Mouse (Mus musculus) thymus, adult 2 months (tissue): ENCODE measurements around the gene Slc44a3.

Experiments
- CTCF ChIP-seq: fragments of 200-500 bp; IDR thresholded peaks from 2 replicates; pipeline ENCODE4 v1.5.1; 2012; ENCODE audit warnings: mild to moderate bottlenecking, control low read depth, low read length, moderate library complexity, borderline replicate concordance; ENCODE audit not compliant: control insufficient read depth, poor library complexity, insufficient read depth; ENCODE audit errors: extremely low read depth
- POLR2A ChIP-seq: fragments of 200-500 bp; IDR thresholded peaks from 2 replicates; pipeline ENCODE4 v1.6.1; 2012; ENCODE audit warnings: mild to moderate bottlenecking, low read length, control low read depth, moderate library complexity; ENCODE audit not compliant: control insufficient read depth, poor library complexity, insufficient read depth; ENCODE audit errors: extremely low read depth

GRCm38 (mm10) chr3:121552723-121553122 lies 20.5 kb upstream of the Slc44a3 start:
- TF ChIP-seq CTCF: no peak
- no peak for TF ChIP-seq POLR2A
